Mouse (Mus musculus) bone marrow, adult 2 months (tissue): Measurements from ENCODE around the gene Extl2.

Experiments
- CTCF ChIP-seq: fragments of 200-500 bp; IDR thresholded peaks from 2 replicates; pipeline ENCODE4 v1.5.1; 2011; ENCODE audit warnings: low read length, control low read depth; ENCODE audit not compliant: control insufficient read depth, insufficient read depth
- POLR2A ChIP-seq: fragments of 200-500 bp; IDR thresholded peaks from 2 replicates; pipeline ENCODE4 v1.6.1; 2011; ENCODE audit warnings: low read depth, mild to moderate bottlenecking, control low read depth, low read length, borderline replicate concordance; ENCODE audit not compliant: control insufficient read depth

GRCm38 (mm10) chr3:115992103-115992502 lies 15.2 kb upstream of the Extl2 start:
- TF ChIP-seq CTCF (no peak), POLR2A (no peak)
